ENCODE assay signal across 8 mouse cellular contexts in the genomic region with DNA sequence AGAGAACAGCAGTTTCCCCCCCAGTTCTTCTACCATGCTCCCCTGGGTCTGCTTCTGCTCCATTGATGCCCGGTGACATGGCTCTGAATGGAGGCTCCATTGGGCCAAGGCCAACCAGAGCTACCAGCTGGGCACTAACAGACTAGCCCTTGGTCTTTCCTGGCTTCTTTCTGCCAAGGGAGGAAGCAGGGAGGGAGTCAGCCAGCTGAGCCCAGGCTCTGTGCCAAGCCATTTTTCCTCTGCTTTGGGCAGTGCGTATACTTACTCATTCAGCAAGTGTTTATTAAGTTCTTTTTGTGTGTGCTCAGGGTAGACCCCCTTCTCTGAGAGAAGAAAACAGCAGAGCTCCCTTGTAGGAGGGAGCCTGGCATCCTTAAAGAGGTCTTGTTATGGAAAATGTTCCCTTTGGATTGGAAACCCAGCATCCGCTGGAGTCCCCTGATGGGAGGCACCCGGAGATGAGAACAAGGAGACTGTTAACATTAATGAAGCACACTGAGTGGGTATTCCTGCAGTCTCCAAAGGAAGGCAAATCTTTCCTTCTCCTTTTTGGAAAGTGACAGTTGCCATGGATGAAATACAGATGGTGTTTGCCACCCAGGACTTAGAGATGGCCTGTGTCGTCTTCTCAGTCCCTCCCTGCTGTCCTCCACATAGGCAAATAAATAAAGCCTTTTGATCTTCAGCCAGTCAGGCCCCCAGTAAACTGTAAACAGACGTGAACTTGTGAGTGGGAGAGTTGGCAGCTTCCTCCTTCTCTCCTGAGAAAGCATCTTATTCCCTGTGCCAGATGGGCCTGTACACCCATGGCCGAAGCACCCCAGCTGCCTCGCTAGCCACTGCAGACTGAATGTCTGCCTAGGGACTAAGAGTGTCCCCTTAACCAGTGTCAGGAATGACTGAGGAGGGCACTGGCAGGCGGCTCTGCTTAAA. TPM values are rescaled to one million over a fixed set of nuclear protein-coding genes. Genes with fewer than 3 reads are reported as not detected.
DNase-seq lines count a peak whose midpoint lies in the region; ATAC-seq and TF ChIP-seq lines count a peak whose summit lies in the region.

No protein-coding gene starts in this region.

- H3K27me3 ChIP-seq in liver, embryonic 11.5 days (replicated peaks; ENCODE audit: control insufficient read depth, insufficient read depth, low read length) = no peaks in the 10 kb centered on the region
- no peaks in the 10 kb centered on the region for H3K27me3 ChIP-seq in heart, postnatal 0 days (ENCODE audit: control insufficient read depth, insufficient read depth, low read length)

- no peaks in the 10 kb centered on the region for H3K9me3 ChIP-seq in liver, embryonic 11.5 days (ENCODE audit: control insufficient read depth, low read length)
- H3K9me3 ChIP-seq in heart, postnatal 0 days (replicated peaks; ENCODE audit: control insufficient read depth, low read length) = no peaks in the 10 kb centered on the region

- 0 out of 2 replicates have a peak overlapping the region, but pooled peaks have one; percentile 38 for H3K27ac ChIP-seq in liver, embryonic 11.5 days (ENCODE audit: low read depth, low read length)
- peak overlapping the region; percentile 81 for H3K27ac ChIP-seq in cortical plate, adult 2 months (ENCODE audit: insufficient read depth, low read length)
- H3K27ac ChIP-seq in heart, postnatal 0 days (ENCODE audit: low read depth) = peak overlapping the region; percentile 36
- H3K27ac ChIP-seq in layer of hippocampus, adult 2 months = peak overlapping the region; percentile 86

- WGBS in liver, embryonic 11.5 days = 83% methylated on average over 9 of the region's 9 CpGs
- WGBS in heart, postnatal 0 days = 63% methylated on average over 9 of the region's 9 CpGs

- no peak for ATAC-seq in liver, embryonic 11.5 days (replicated peaks; ENCODE audit: low FRiP score)
- no peak for ATAC-seq in heart, postnatal 0 days (ENCODE audit: insufficient read depth, low read depth)
- ATAC-seq in CD4-positive, CD25-positive, alpha-beta regulatory T cell, adult 4 months = no peak

- H3K4me1 ChIP-seq in liver, embryonic 11.5 days (replicated peaks; ENCODE audit: control insufficient read depth, insufficient read depth, low read length) = no peaks in the 10 kb centered on the region
- peaks cover 3% of the 10 kb centered on the region; the same call in 1 of the 2 replicates for H3K4me1 ChIP-seq in cortical plate, adult 2 months (ENCODE audit: control insufficient read depth, insufficient read depth, low read length)
- H3K4me1 ChIP-seq in heart, postnatal 0 days (ENCODE audit: control insufficient read depth, insufficient read depth) = no peaks in the 10 kb centered on the region

- no peak for TF ChIP-seq CTCF in cortical plate, adult 2 months (IDR thresholded peaks at IDR 0.05; ENCODE audit: extremely low read depth, insufficient read depth, low read length)
- TF ChIP-seq CTCF in heart, postnatal 0 days (IDR thresholded peaks at IDR 0.05; ENCODE audit: low read depth) = no peak
- TF ChIP-seq CTCF in layer of hippocampus, adult 2 months (conservative IDR thresholded peaks at IDR 0.05) = no peak

- no peak for TF ChIP-seq EP300 in heart, postnatal 0 days (IDR thresholded peaks at IDR 0.05; ENCODE audit: low read depth)

- H3K4me3 ChIP-seq in liver, embryonic 11.5 days (ENCODE audit: low read depth, low read length) = no peak overlapping the region; the same call in 1 of the 2 replicates
- no peak overlapping the region for H3K4me3 ChIP-seq in cortical plate, adult 2 months (ENCODE audit: insufficient read depth, low read length)
- H3K4me3 ChIP-seq in heart, postnatal 0 days (ENCODE audit: low read depth, low read length) = no peak overlapping the region
- no peak overlapping the region for H3K4me3 ChIP-seq in layer of hippocampus, adult 2 months

- TF ChIP-seq POLR2A in cortical plate, adult 2 months (IDR thresholded peaks at IDR 0.05; ENCODE audit: extremely low read depth, insufficient read depth, low read length) = no peak

- H3K4me2 ChIP-seq in liver, embryonic 11.5 days = no peak overlapping the region
- H3K4me2 ChIP-seq in heart, postnatal 0 days (ENCODE audit: low read depth, low read length) = no peak overlapping the region

- DNase-seq in liver, embryonic 11.5 days (ENCODE audit: low spot score) = no peak
- no peak for DNase-seq in liver
- DNase-seq in heart, postnatal 0 days (ENCODE audit: low spot score) = no peak
- DNase-seq in layer of hippocampus, adult 2 months (ENCODE audit: low spot score in 2 of 2) = peak; percentile 77 to 91
- peak; percentile 84 for DNase-seq in lung, postnatal 36 days
- DNase-seq in retina, embryonic 14.5 days (ENCODE audit: low spot score) = no peak

- peaks cover 46% of the 10 kb centered on the region for H3K36me3 ChIP-seq in liver, embryonic 11.5 days (ENCODE audit: control insufficient read depth, insufficient read depth, low read length)
- peaks cover 60% of the 10 kb centered on the region for H3K36me3 ChIP-seq in heart, postnatal 0 days (replicated peaks; ENCODE audit: control insufficient read depth, insufficient read depth, low read length)

- no peak overlapping the region for H3K9ac ChIP-seq in liver, embryonic 11.5 days (ENCODE audit: low read depth, low read length)
- H3K9ac ChIP-seq in heart, postnatal 0 days (replicated peaks; ENCODE audit: low read depth, low read length) = no peak overlapping the region

RNA-seq across cellular contexts. Expression of gene Traf4, which starts 12.8 kb away (rescaled TPM):
- 53.8 and 57.6 TPM in 2 replicates for polyA plus RNA-seq in liver, embryonic 11.5 days (2014; fragmentation: Nextera tagmentation; extraction: Ambion mirVana)
- polyA plus RNA-seq in cortical plate, adult 2 months (2012; rRNA removed) = 17.1 and 19.6 TPM in 2 replicates
- total RNA-seq in heart, postnatal 0 days (2014; rRNA removed; ENCODE audit: low replicate concordance) = 25.1 and 42.6 TPM in 2 replicates
- 21.2 and 22.9 TPM in 2 replicates for polyA plus RNA-seq in heart, postnatal 0 days (2015; fragmentation: Nextera tagmentation; extraction: Ambion mirVana)
- 10 to 100 TPM; 11.1 to 13.3 TPM for total RNA-seq in layer of hippocampus, adult 2 months (2021)
- polyA plus RNA-seq in CD4-positive, CD25-positive, alpha-beta regulatory T cell, adult 4 months (2017; shearing (Covaris generic)) = 1 to 10 TPM; 3.3 to 6.7 TPM

RNA-seq across cellular contexts. Expression of gene Nek8, which starts 23.9 kb away (rescaled TPM):
- polyA plus RNA-seq in liver, embryonic 11.5 days (2014; fragmentation: Nextera tagmentation; extraction: Ambion mirVana) = 13.1 and 14.3 TPM in 2 replicates
- polyA plus RNA-seq in cortical plate, adult 2 months (2012; rRNA removed) = 5.4 and 6.2 TPM in 2 replicates
- 24.6 and 27.2 TPM in 2 replicates for total RNA-seq in heart, postnatal 0 days (2014; rRNA removed; ENCODE audit: low replicate concordance)
- 8.1 and 9.1 TPM in 2 replicates for polyA plus RNA-seq in heart, postnatal 0 days (2015; fragmentation: Nextera tagmentation; extraction: Ambion mirVana)
- total RNA-seq in layer of hippocampus, adult 2 months (2021) = 1 to 10 TPM; 2.6 to 3.3 TPM
- polyA plus RNA-seq in CD4-positive, CD25-positive, alpha-beta regulatory T cell, adult 4 months (2017; shearing (Covaris generic)) = 10 to 100 TPM; 10.4 to 12.2 TPM

RNA-seq across cellular contexts. Expression of gene Tlcd1, which starts 23.9 kb away (rescaled TPM):
- polyA plus RNA-seq in liver, embryonic 11.5 days (2014; fragmentation: Nextera tagmentation; extraction: Ambion mirVana) = 52.5 and 57.5 TPM in 2 replicates
- 83.0 and 84.4 TPM in 2 replicates for polyA plus RNA-seq in cortical plate, adult 2 months (2012; rRNA removed)
- total RNA-seq in heart, postnatal 0 days (2014; rRNA removed; ENCODE audit: low replicate concordance) = 19.9 and 24.1 TPM in 2 replicates
- polyA plus RNA-seq in heart, postnatal 0 days (2015; fragmentation: Nextera tagmentation; extraction: Ambion mirVana) = 15.1 and 16.8 TPM in 2 replicates
- 10 to 100 TPM; 21.1 to 24.3 TPM for total RNA-seq in layer of hippocampus, adult 2 months (2021)
- polyA plus RNA-seq in CD4-positive, CD25-positive, alpha-beta regulatory T cell, adult 4 months (2017; shearing (Covaris generic)) = 1 to 10 TPM; 2.9 to 3.6 TPM

RNA-seq across cellular contexts. Expression of gene Rpl23a, which starts 30.8 kb away (rescaled TPM):
- polyA plus RNA-seq in liver, embryonic 11.5 days (2014; fragmentation: Nextera tagmentation; extraction: Ambion mirVana) = 1,588 and 1,766 TPM in 2 replicates
- 1,200 and 1,274 TPM in 2 replicates for polyA plus RNA-seq in cortical plate, adult 2 months (2012; rRNA removed)
- total RNA-seq in heart, postnatal 0 days (2014; rRNA removed; ENCODE audit: low replicate concordance) = 473 and 508 TPM in 2 replicates
- polyA plus RNA-seq in heart, postnatal 0 days (2015; fragmentation: Nextera tagmentation; extraction: Ambion mirVana) = 719 and 776 TPM in 2 replicates
- 100 to 1,000 TPM; 747 to 755 TPM for total RNA-seq in layer of hippocampus, adult 2 months (2021)
- polyA plus RNA-seq in CD4-positive, CD25-positive, alpha-beta regulatory T cell, adult 4 months (2017; shearing (Covaris generic)) = 1,000 to 10,000 TPM; 3,408 to 3,991 TPM

RNA-seq across cellular contexts. Expression of gene Rab34, which starts 35.7 kb away (rescaled TPM):
- 42.6 and 45.3 TPM in 2 replicates for polyA plus RNA-seq in liver, embryonic 11.5 days (2014; fragmentation: Nextera tagmentation; extraction: Ambion mirVana)
- polyA plus RNA-seq in cortical plate, adult 2 months (2012; rRNA removed) = 46.6 and 56.0 TPM in 2 replicates
- total RNA-seq in heart, postnatal 0 days (2014; rRNA removed; ENCODE audit: low replicate concordance) = 55.1 and 57.5 TPM in 2 replicates
- 37.1 and 39.7 TPM in 2 replicates for polyA plus RNA-seq in heart, postnatal 0 days (2015; fragmentation: Nextera tagmentation; extraction: Ambion mirVana)
- 10 to 100 TPM; 33.3 TPM for total RNA-seq in layer of hippocampus, adult 2 months (2021)
- not detected for polyA plus RNA-seq in CD4-positive, CD25-positive, alpha-beta regulatory T cell, adult 4 months (2017; shearing (Covaris generic))

Comparison
In these comparisons a context has a peak if more than half of its experiments do, and no peak if none do; other contexts are left out.
1. DNase-seq: peak in layer of hippocampus, adult 2 months (2 of 2) and lung, postnatal 36 days (single experiment); none in liver, embryonic 11.5 days (single experiment), liver (single experiment), heart, postnatal 0 days (single experiment) and retina, embryonic 14.5 days (single experiment).
2. H3K27ac ChIP-seq: peak in every context shown above with its lines; median percentile 86 in layer of hippocampus, adult 2 months; 81 in cortical plate, adult 2 months; 38 in liver, embryonic 11.5 days; 36 in heart, postnatal 0 days.